18 mouse cellular contexts compared by ENCODE assay signal in genomic region chr9:41130563-41130962, GRCm38 (mm10). TPM values are rescaled to one million over a fixed set of nuclear protein-coding genes. Genes with fewer than 3 reads are reported as not detected.
DNase-seq lines count a peak whose midpoint lies in the region; ATAC-seq and TF ChIP-seq lines count a peak whose summit lies in the region.
"Had no signal": no experiment of that assay in that cellular context is flagged by ENCODE, and none has a peak within 500 bp of the region (broad histone marks: within the 10 kb centered on the region; RNA-seq: fewer than 3 reads in every experiment).

No protein-coding gene starts in this region.

- H3K27me3 ChIP-seq in forebrain, postnatal 0 days (ENCODE audit: insufficient read depth, low read length) = no peaks in the 10 kb centered on the region
- H3K27me3 ChIP-seq in forebrain, embryonic 11.5 days (ENCODE audit: control insufficient read depth, insufficient read depth, low read length) = no peaks in the 10 kb centered on the region
- H3K27me3 ChIP-seq in limb, embryonic 12.5 days = no peaks in the 10 kb centered on the region
- no peaks in the 10 kb centered on the region for H3K27me3 ChIP-seq in limb, embryonic 10.5 days (ENCODE audit: low read depth, poor library complexity, severe bottlenecking)
- no peaks in the 10 kb centered on the region for H3K27me3 ChIP-seq in megakaryocyte, embryonic 14.5 days (replicated peaks)
- H3K27me3 ChIP-seq in intestine, embryonic 16.5 days (replicated peaks; ENCODE audit: control insufficient read depth, insufficient read depth, low read length) = no peaks in the 10 kb centered on the region
- H3K27me3 ChIP-seq: heart, embryonic 12.5 days; Patski had no signal

- no peak for TF ChIP-seq CTCF in forebrain, postnatal 0 days (IDR thresholded peaks at IDR 0.05; ENCODE audit: low read depth)

- no peak overlapping the region for H3K27ac ChIP-seq in forebrain, postnatal 0 days (ENCODE audit: low read depth, low read length)
- no peak overlapping the region for H3K27ac ChIP-seq in forebrain, embryonic 11.5 days (ENCODE audit: low read depth, low read length)
- H3K27ac ChIP-seq in limb, embryonic 12.5 days = peak overlapping the region; percentile 53
- H3K27ac ChIP-seq in limb, embryonic 10.5 days = no peak overlapping the region
- H3K27ac ChIP-seq in intestine, embryonic 16.5 days (ENCODE audit: low read length) = no peak overlapping the region
- H3K27ac ChIP-seq: midbrain, embryonic 10.5 days had no signal

- WGBS in forebrain, postnatal 0 days = 72% methylated on average over 8 of the region's 8 CpGs
- WGBS in forebrain, embryonic 11.5 days = 86% methylated on average over 8 of the region's 8 CpGs
- 76% methylated on average over 8 of the region's 8 CpGs for WGBS in limb, embryonic 12.5 days
- 88% methylated on average over 8 of the region's 8 CpGs for WGBS in limb, embryonic 10.5 days
- 85% methylated on average over 8 of the region's 8 CpGs for WGBS in intestine, embryonic 16.5 days

- no peak overlapping the region for H3K4me2 ChIP-seq in forebrain, postnatal 0 days (ENCODE audit: low read depth)
- no peak overlapping the region for H3K4me2 ChIP-seq in forebrain, embryonic 11.5 days (ENCODE audit: low read depth, low read length, severe bottlenecking)
- no peak overlapping the region for H3K4me2 ChIP-seq in limb, embryonic 12.5 days
- no peak overlapping the region for H3K4me2 ChIP-seq in intestine, embryonic 16.5 days (ENCODE audit: low read depth, low read length)
- H3K4me2 ChIP-seq: heart, embryonic 12.5 days had no signal

- H3K9me3 ChIP-seq in forebrain, postnatal 0 days (ENCODE audit: low read length) = no peaks in the 10 kb centered on the region
- H3K9me3 ChIP-seq in forebrain, embryonic 11.5 days (ENCODE audit: control insufficient read depth, low read length) = no peaks in the 10 kb centered on the region
- no peaks in the 10 kb centered on the region for H3K9me3 ChIP-seq in limb, embryonic 12.5 days
- H3K9me3 ChIP-seq in limb, embryonic 10.5 days (replicated peaks) = no peaks in the 10 kb centered on the region
- H3K9me3 ChIP-seq in megakaryocyte, embryonic 14.5 days = no peaks in the 10 kb centered on the region
- H3K9me3 ChIP-seq in intestine, embryonic 16.5 days (ENCODE audit: control insufficient read depth, low read length) = no peaks in the 10 kb centered on the region
- H3K9me3 ChIP-seq: heart, embryonic 12.5 days; midbrain, embryonic 10.5 days had no signal

- no peaks in the 10 kb centered on the region for H3K4me1 ChIP-seq in forebrain, postnatal 0 days (ENCODE audit: insufficient read depth)
- H3K4me1 ChIP-seq in forebrain, embryonic 11.5 days (replicated peaks; ENCODE audit: control insufficient read depth, insufficient read depth, low read length) = 0 out of 2 replicates have a peak, but pooled peaks cover 2% of the 10 kb centered on the region
- H3K4me1 ChIP-seq in limb, embryonic 12.5 days (replicated peaks) = peaks cover 48% of the 10 kb centered on the region
- peaks cover 29% of the 10 kb centered on the region for H3K4me1 ChIP-seq in limb, embryonic 10.5 days
- peaks cover 89% of the 10 kb centered on the region for H3K4me1 ChIP-seq in megakaryocyte, embryonic 14.5 days
- no peaks in the 10 kb centered on the region for H3K4me1 ChIP-seq in intestine, embryonic 16.5 days (ENCODE audit: control insufficient read depth, insufficient read depth, low read length)
- H3K4me1 ChIP-seq: midbrain, embryonic 10.5 days had no signal

- no peak for DNase-seq in forebrain, postnatal 0 days
- no peak for DNase-seq in forebrain, embryonic 11.5 days (ENCODE audit: low spot score)
- no peak for DNase-seq in limb, embryonic 10.5 days (ENCODE audit: low spot score)
- no peak for DNase-seq in adrenal gland, postnatal 36 days
- DNase-seq: cerebellum, adult 8-10 months; gastrocnemius, postnatal 25 days; kidney, postnatal 14 days; lung, adult 2 months; right cerebral cortex, adult 18-20 months had no signal

- no peak overlapping the region for H3K9ac ChIP-seq in forebrain, postnatal 0 days
- no peak overlapping the region for H3K9ac ChIP-seq in forebrain, embryonic 11.5 days (ENCODE audit: low read length)
- H3K9ac ChIP-seq in limb, embryonic 12.5 days (replicated peaks) = no peak overlapping the region
- H3K9ac ChIP-seq in intestine, embryonic 16.5 days (ENCODE audit: low read depth, low read length) = no peak overlapping the region
- H3K9ac ChIP-seq: heart, embryonic 12.5 days had no signal

- H3K4me3 ChIP-seq in forebrain, postnatal 0 days (ENCODE audit: low read depth, low read length) = no peak overlapping the region
- H3K4me3 ChIP-seq in forebrain, embryonic 11.5 days (ENCODE audit: low read depth, low read length) = no peak overlapping the region
- no peak overlapping the region for H3K4me3 ChIP-seq in limb, embryonic 12.5 days (replicated peaks)
- no peak overlapping the region for H3K4me3 ChIP-seq in limb, embryonic 10.5 days
- peak overlapping the region; percentile 23 for H3K4me3 ChIP-seq in megakaryocyte, embryonic 14.5 days (replicated peaks)
- H3K4me3 ChIP-seq in intestine, embryonic 16.5 days (ENCODE audit: low read length) = no peak overlapping the region
- H3K4me3 ChIP-seq: heart, embryonic 12.5 days; midbrain, embryonic 10.5 days had no signal

- ATAC-seq in forebrain, postnatal 0 days = peak; percentile 32; the same call in 1 of the 2 replicates
- ATAC-seq in forebrain, embryonic 11.5 days (replicated peaks; ENCODE audit: low FRiP score) = no peak
- no peak for ATAC-seq in limb, embryonic 12.5 days (ENCODE audit: insufficient number of reproducible peaks, insufficient read depth, low FRiP score, low TSS enrichment, low read depth)
- peak; percentile 38 for ATAC-seq in activated CD4-positive, CD25-positive, alpha-beta regulatory T cell, adult 4 months
- ATAC-seq in intestine, embryonic 16.5 days = no peak
- ATAC-seq: forebrain, embryonic 14.5 days; intestine, postnatal 0 days had no signal

- H3K36me3 ChIP-seq in forebrain, postnatal 0 days (ENCODE audit: insufficient read depth) = no peaks in the 10 kb centered on the region
- H3K36me3 ChIP-seq in forebrain, embryonic 11.5 days (ENCODE audit: control insufficient read depth, insufficient read depth, low read length) = no peaks in the 10 kb centered on the region
- no peaks in the 10 kb centered on the region for H3K36me3 ChIP-seq in limb, embryonic 12.5 days
- no peaks in the 10 kb centered on the region for H3K36me3 ChIP-seq in limb, embryonic 10.5 days
- H3K36me3 ChIP-seq in megakaryocyte, embryonic 14.5 days (replicated peaks; ENCODE audit: low read length) = peaks cover 94% of the 10 kb centered on the region
- no peaks in the 10 kb centered on the region for H3K36me3 ChIP-seq in intestine, embryonic 16.5 days (ENCODE audit: control insufficient read depth, insufficient read depth, low read length)
- H3K36me3 ChIP-seq: heart, embryonic 12.5 days; midbrain, embryonic 10.5 days had no signal

RNA-seq across cellular contexts. Expression of gene Ubash3b, which starts 30.9 kb away (rescaled TPM):
- 17.8 and 23.8 TPM in 2 replicates for total RNA-seq in forebrain, postnatal 0 days (2014; rRNA removed)
- 17.1 and 25.4 TPM in 2 replicates for polyA plus RNA-seq in forebrain, postnatal 0 days (2015; fragmentation: Nextera tagmentation; extraction: Ambion mirVana)
- 7.4 and 8.3 TPM in 2 replicates for polyA plus RNA-seq in forebrain, embryonic 11.5 days (2014; fragmentation: Nextera tagmentation; extraction: Ambion mirVana)
- polyA plus RNA-seq in limb, embryonic 12.5 days (2016; fragmentation: Nextera tagmentation; extraction: Ambion mirVana) = 6.5 and 7.8 TPM in 2 replicates
- 6.9 and 7.8 TPM in 2 replicates for polyA plus RNA-seq in limb, embryonic 10.5 days (2016; fragmentation: Nextera tagmentation; extraction: Ambion mirVana)
- polyA plus RNA-seq in activated CD4-positive, CD25-positive, alpha-beta regulatory T cell, adult 4 months (2017; shearing (Covaris generic)) = 10 to 100 TPM; 18.3 to 25.0 TPM
- polyA plus RNA-seq in megakaryocyte, embryonic 14.5 days (2012; ENCODE audit: insufficient read depth, low replicate concordance) = 85.5 and 255 TPM in 2 replicates
- 1 to 10 TPM; 1.8 to 2.3 TPM for total RNA-seq in adrenal gland, postnatal 36 days (2021)
- 3.4 TPM in 2 replicates for polyA plus RNA-seq in intestine, embryonic 16.5 days (2015; fragmentation: Nextera tagmentation; extraction: Ambion mirVana)

Comparison
In these comparisons a context has a peak if more than half of its experiments do, and no peak if none do; other contexts are left out.
1. ATAC-seq: peak in forebrain, postnatal 0 days (single experiment) and activated CD4-positive, CD25-positive, alpha-beta regulatory T cell, adult 4 months (single experiment); none in forebrain, embryonic 11.5 days (single experiment), limb, embryonic 12.5 days (single experiment) and intestine, embryonic 16.5 days (single experiment).